Mouse (Mus musculus) CH12.LX (cell line): Measurements from ENCODE around the gene Tnni2. TPM values are rescaled to one million over a fixed set of nuclear protein-coding genes. Genes with fewer than 3 reads are reported as not detected.

ENCODE experiments used
- DNase-seq: peaks from one replicate; pipeline ENCODE4 v3.0.0-alpha.2; 2013; ENCODE audit errors: extremely low read depth
- H3K27ac ChIP-seq: 2 replicates; pipeline ENCODE4 v1.5.1; 2012; ENCODE audit warnings: low read depth, mild to moderate bottlenecking, control low read depth, moderate library complexity; ENCODE audit not compliant: insufficient read depth
- H3K27me3 ChIP-seq: replicated peaks from 2 replicates; pipeline ENCODE3; 2012; ENCODE audit warnings: inconsistent platforms
- H3K36me3 ChIP-seq, 2 experiments: replicated peaks in 1 of 2; 2 replicates each; pipeline versions ENCODE3 to v1.6.1; 2012; ENCODE audit warnings: inconsistent platforms in 1 of 2, low read length in 1 of 2, mild to moderate bottlenecking in 1 of 2, mixed read lengths in 1 of 2, moderate library complexity in 1 of 2; ENCODE audit not compliant: control insufficient read depth in 1 of 2, insufficient read depth in 1 of 2
- H3K4me1 ChIP-seq, 2 experiments: 2 replicates each; pipeline ENCODE4 v1.6.1; 2012; ENCODE audit warnings: inconsistent platforms in 1 of 2, moderate library complexity in 1 of 2; ENCODE audit not compliant: insufficient read depth in 2 of 2, control insufficient read depth in 1 of 2
- H3K4me2 ChIP-seq: 2 replicates; pipeline ENCODE4 v1.6.1; 2012; ENCODE audit warnings: low read depth, mild to moderate bottlenecking, control low read depth; ENCODE audit not compliant: poor library complexity, insufficient read depth, severe bottlenecking
- H3K4me3 ChIP-seq, 3 experiments: fragments of 150-350 bp in 1 of 3; sonication (generic) in 1 of 3; replicated peaks in 1 of 3; 2 replicates each; pipeline versions ENCODE3 to v1.5.1; 2011 to 2012; ENCODE audit warnings: low read depth in 2 of 3, low read length in 2 of 3, mild to moderate bottlenecking in 2 of 3, moderate library complexity in 2 of 3, control low read depth in 1 of 3, improper control_type of control experiment in 1 of 3, inconsistent platforms in 1 of 3, mixed read lengths in 1 of 3; ENCODE audit not compliant: poor library complexity in 1 of 3
- H3K79me2 ChIP-seq: replicated peaks from 2 replicates; pipeline ENCODE4 v1.6.1; 2012; ENCODE audit warnings: mild to moderate bottlenecking, moderate library complexity; ENCODE audit not compliant: control insufficient read depth, poor library complexity, insufficient read depth, severe bottlenecking; ENCODE audit errors: extremely low read depth
- H3K9ac ChIP-seq: 2 replicates; pipeline ENCODE4 v1.6.1; 2012; ENCODE audit warnings: low read depth, mild to moderate bottlenecking, control low read depth, moderate library complexity; ENCODE audit not compliant: insufficient read depth
- H3K9me3 ChIP-seq: replicated peaks from 2 replicates; pipeline ENCODE3; 2012; ENCODE audit warnings: low read length, inconsistent platforms, mixed read lengths
- HCFC1 ChIP-seq: IDR thresholded peaks from 2 replicates; pipeline ENCODE4 v1.6.1; 2012; ENCODE audit warnings: low read depth, mild to moderate bottlenecking, inconsistent platforms, low read length, improper control_type of control experiment
- IRF4 ChIP-seq: IDR thresholded peaks from 2 replicates; pipeline ENCODE4 v1.6.1; 2014; ENCODE audit warnings: low read depth, mild to moderate bottlenecking, inconsistent platforms, low read length, improper control_type of control experiment
- JUND ChIP-seq: conservative IDR thresholded peaks from 2 replicates; pipeline ENCODE4 v1.6.1; 2011; ENCODE audit warnings: low read depth, low read length, improper control_type of control experiment
- MAX ChIP-seq: IDR thresholded peaks from 2 replicates; pipeline ENCODE4 v1.6.1; 2011; ENCODE audit warnings: low read length, improper control_type of control experiment
- MAZ ChIP-seq: IDR thresholded peaks from 2 replicates; pipeline ENCODE4 v1.6.1; 2012; ENCODE audit warnings: low read depth, mild to moderate bottlenecking, inconsistent platforms, low read length, improper control_type of control experiment, moderate library complexity
- MEF2A ChIP-seq: IDR thresholded peaks from 2 replicates; pipeline ENCODE4 v1.6.1; 2014; ENCODE audit warnings: low read depth, mild to moderate bottlenecking, inconsistent platforms, low read length, improper control_type of control experiment, borderline replicate concordance
- NRF1 ChIP-seq: IDR thresholded peaks from 2 replicates; pipeline ENCODE4 v1.6.1; 2014; ENCODE audit warnings: low read depth, mild to moderate bottlenecking, inconsistent platforms, low read length, improper control_type of control experiment, moderate library complexity
- PAX5 ChIP-seq: IDR thresholded peaks from 2 replicates; pipeline ENCODE4 v1.6.1; 2012; ENCODE audit warnings: low read length, inconsistent platforms, mixed read lengths
- POLR2A ChIP-seq: IDR thresholded peaks from 2 replicates; pipeline ENCODE4 v1.6.1; 2011; ENCODE audit warnings: low read depth, mild to moderate bottlenecking, improper control_type of control experiment, low read length
- POLR2AphosphoS2 ChIP-seq: IDR thresholded peaks from 2 replicates; pipeline ENCODE4 v1.6.1; 2011; ENCODE audit warnings: low read depth, low read length, improper control_type of control experiment
- RAD21 ChIP-seq: IDR thresholded peaks from 2 replicates; pipeline ENCODE4 v1.6.1; 2011; ENCODE audit warnings: low read depth, mild to moderate bottlenecking, low read length, improper control_type of control experiment, moderate library complexity
- SMC3 ChIP-seq: IDR thresholded peaks from 2 replicates; pipeline ENCODE4 v1.6.1; 2011; ENCODE audit warnings: low read depth, low read length, improper control_type of control experiment
- USF2 ChIP-seq: conservative IDR thresholded peaks from 2 replicates; pipeline ENCODE4 v1.6.1; 2011; ENCODE audit warnings: low read depth, low read length, improper control_type of control experiment
- ZC3H11A ChIP-seq: IDR thresholded peaks from 2 replicates; pipeline ENCODE4 v1.6.1; 2012; ENCODE audit warnings: low read depth, mild to moderate bottlenecking, inconsistent platforms, low read length, improper control_type of control experiment
- ZMIZ1 ChIP-seq: IDR thresholded peaks from 2 replicates; pipeline ENCODE4 v1.6.1; 2012; ENCODE audit warnings: low read depth, mild to moderate bottlenecking, inconsistent platforms, low read length, improper control_type of control experiment
- dilution Hi-C: fragments of 300-500 bp; cut with MboI; formaldehyde crosslinking; loops from 2 replicates; pipeline ENCODE4 v1.14.3; 2020; ENCODE audit warnings: low sequenced_read_pairs; ENCODE audit not compliant: extremely low pct_unique_long_range_greater_than_20kb, extremely low pct_ligation_motif_present
- in situ Hi-C: fragments of 300-500 bp; cut with MboI; formaldehyde crosslinking; loops from 3 replicates; pipeline ENCODE4 v1.14.3; 2019; ENCODE audit warnings: low sequenced_read_pairs, low pct_ligation_motif_present, low pct_unique_long_range_greater_than_20kb, mixed read lengths
- polyA plus RNA-seq: library from polyadenylated mRNA; unstranded; fragments of >175 nt; gene quantifications from 2 replicates; pipeline ENCODE4 v1.2.1, GENCODE M21; 2012; ENCODE audit warnings: low read depth; ENCODE audit not compliant: insufficient read length
- total RNA-seq, 2 experiments: library from RNA; depleted of rRNA; stranded (reverse); fragments of 300-350 nt in 1 of 2; fragments of >200 nt in 1 of 2; gene quantifications; 2 replicates each; pipeline ENCODE4 v1.2.3; 2012 to 2014

Tnni2 gene
- total and polyA plus RNA-seq, 3 experiments = 35.0 to 88.1 (median 74.0) TPM

- no peak for TF ChIP-seq POLR2A
- TF ChIP-seq MAZ = no peak
- TF ChIP-seq, all 38 proteins: peak for 0
- Histone ChIP-seq H3K4me3 (no peak overlapping the region), H3K9me3 (no peaks in the 10 kb centered on the region), H3K4me1 (peaks cover 6 to 17% of the 10 kb centered on the region in 2 experiments), H3K27me3 (peaks cover 13% of the 10 kb centered on the region), H3K9ac (no peak overlapping the region), H3K79me2 (no peaks in the 10 kb centered on the region), H3K27ac (no peak overlapping the region), H3K36me3 (no peaks in the 10 kb centered on the region), H3K4me2 (no peak overlapping the region)
- in situ Hi-C loops = no loop called here
- dilution Hi-C loops = no loop called here
- DNase-seq = no peak
Observed at GRCm38 (mm10) chr7:142431106-142431505, 10.5 kb upstream of the Tnni2 start.

GRCm38 (mm10) chr7:142433623-142434022 is 8.0 kb upstream of the Tnni2 start:
- dilution Hi-C loops = no loop called here
- DNase-seq = no peak
- H3K9me3 ChIP-seq = no peaks in the 10 kb centered on the region
- no peaks in the 10 kb centered on the region for H3K36me3 ChIP-seq
- no peaks in the 10 kb centered on the region for H3K79me2 ChIP-seq
- H3K4me3 ChIP-seq = no peak overlapping the region
- no peak overlapping the region for H3K9ac ChIP-seq
- H3K27me3 ChIP-seq = peaks cover 15% of the 10 kb centered on the region
- in situ Hi-C loops = no loop called here
- no peak for TF ChIP-seq JUND
- no peak for TF ChIP-seq POLR2A
- TF ChIP-seq MAX = no peak
- TF ChIP-seq RAD21 = no peak
- TF ChIP-seq USF2 = no peak
- TF ChIP-seq PAX5 = no peak
- no peak for TF ChIP-seq ZMIZ1
- no peak for TF ChIP-seq SMC3
- TF ChIP-seq NRF1 = no peak
- TF ChIP-seq ZC3H11A = no peak
- no peak for TF ChIP-seq HCFC1
- no peak for TF ChIP-seq MEF2A
- TF ChIP-seq IRF4 = no peak
- no peak for TF ChIP-seq POLR2AphosphoS2
- no peak overlapping the region for H3K27ac ChIP-seq
- H3K4me2 ChIP-seq = no peak overlapping the region
- peaks cover 0 to under 1% of the 10 kb centered on the region in 2 experiments; a peak in 2 of 4 replicates for H3K4me1 ChIP-seq

GRCm38 (mm10) chr7:142434137-142434865 is 7.3 kb upstream of the Tnni2 start, which contains the start of gene Syt8:
Gene Syt8 (plus strand): TSS chr7:142434850.
- Histone ChIP-seq H3K79me2 (no peaks in the 10 kb centered on the region), H3K4me1 (no peaks in the 10 kb centered on the region; a peak in 1 of 4 replicates)
- in situ Hi-C loops = no loop called here
- TF ChIP-seq IRF4 = no peak
- no peak for TF ChIP-seq POLR2AphosphoS2
- TF ChIP-seq HCFC1 = no peak
- TF ChIP-seq, all 38 proteins: peak for 0
- H3K27ac ChIP-seq = no peak within 1 kb of the TSS
- no peak for DNase-seq
- H3K27me3 ChIP-seq = peaks cover 14% of the 10 kb centered on the region
- H3K9me3 ChIP-seq = no peaks in the 10 kb centered on the region
- no peak within 1 kb of the TSS for H3K9ac ChIP-seq
- no peak within 1 kb of the TSS for H3K4me3 ChIP-seq
- no peaks in the 10 kb centered on the region for H3K36me3 ChIP-seq
- dilution Hi-C loops = no loop called here
- H3K4me2 ChIP-seq = no peak within 1 kb of the TSS
